Mouse (Mus musculus): ENCODE results near the gene Gm19426.

Gm19426 gene

DNA sequence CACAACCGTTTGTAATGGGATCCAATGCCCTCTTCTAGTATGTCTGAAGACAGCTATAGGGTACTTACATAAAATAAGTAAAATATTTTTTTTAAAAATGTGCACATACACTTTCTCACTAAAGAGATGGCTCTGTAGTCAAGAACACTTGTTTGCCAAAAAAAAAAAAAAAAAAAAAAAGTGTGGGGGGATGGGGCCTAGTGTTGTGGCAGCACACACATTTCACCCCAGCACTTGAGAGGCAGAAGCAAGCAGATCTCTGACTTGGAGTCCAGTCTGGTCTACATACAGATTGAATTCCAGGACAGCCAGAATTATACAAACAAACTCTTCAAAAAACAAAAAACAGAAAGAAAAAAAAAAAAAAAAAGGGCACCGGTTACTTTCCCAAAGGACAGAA lies 22.7 kb downstream of the Gm19426 start:
- no peak for DNase-seq (ENCODE audit: low spot score)

DNA sequence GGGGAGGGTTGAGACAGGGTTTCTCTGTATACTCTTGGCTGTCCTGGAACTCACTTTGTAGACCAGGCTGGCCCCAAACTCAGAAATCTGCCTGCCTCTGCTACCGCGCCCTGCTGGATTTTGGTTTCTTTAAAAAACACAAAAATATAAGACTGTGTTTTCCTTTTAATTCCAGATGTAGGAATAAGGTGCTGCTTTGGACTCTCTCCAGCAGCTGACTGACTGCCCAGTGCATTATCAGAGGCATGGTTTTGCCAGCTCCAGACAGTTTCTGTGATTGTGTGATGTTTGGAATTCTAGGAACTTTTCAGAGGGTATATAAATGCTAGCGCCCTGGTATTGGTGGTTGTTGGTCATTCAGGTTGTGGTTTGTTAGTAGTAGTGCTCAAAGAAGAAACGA lies 26.1 kb downstream of the Gm19426 start:
- DNase-seq (ENCODE audit: low spot score) = no peak

DNA sequence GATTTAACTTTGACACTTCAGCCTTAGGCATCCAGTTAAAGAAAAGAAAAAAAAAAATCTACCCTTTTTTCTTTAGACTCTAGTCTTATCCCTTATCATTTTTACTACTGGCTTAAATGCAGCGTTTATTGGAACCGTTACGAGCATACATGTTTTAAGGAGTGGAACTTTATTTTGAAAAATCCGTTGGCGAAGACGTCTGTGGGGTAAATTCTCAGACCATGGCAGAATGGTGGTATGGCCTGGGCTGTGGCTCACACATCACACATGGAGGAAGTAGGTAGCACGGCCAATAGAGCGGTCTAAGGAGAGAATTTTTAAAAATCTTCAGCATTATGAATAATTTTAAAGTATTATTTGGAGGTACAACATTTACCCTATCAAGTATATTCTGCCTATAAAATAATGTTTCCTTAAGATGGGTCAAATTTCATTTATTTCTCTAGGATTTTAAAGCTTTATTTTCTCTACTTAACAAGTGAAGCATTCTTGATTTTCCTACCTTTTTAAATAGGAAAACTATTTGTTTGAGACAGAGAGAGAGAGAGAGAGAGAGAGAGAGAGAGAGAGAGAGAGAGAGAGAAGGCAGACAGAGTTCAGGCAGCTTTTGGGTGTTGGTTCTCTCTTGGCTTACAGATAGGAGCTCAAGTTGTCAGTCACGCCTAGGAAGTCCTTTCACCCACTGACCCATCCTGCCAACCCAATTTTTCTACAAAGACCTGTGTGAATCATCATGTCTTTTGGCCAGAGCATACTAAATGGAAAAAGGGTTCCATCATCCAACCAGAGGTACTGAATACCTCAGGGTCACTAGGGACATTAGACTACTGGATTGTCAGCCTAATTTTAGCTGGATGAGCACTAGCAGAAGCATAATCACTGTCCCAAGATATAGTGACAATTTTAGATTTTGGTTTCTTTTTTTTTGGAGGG lies 26.8 kb downstream of the Gm19426 start:
- DNase-seq (ENCODE audit: low spot score) = no peak

DNA sequence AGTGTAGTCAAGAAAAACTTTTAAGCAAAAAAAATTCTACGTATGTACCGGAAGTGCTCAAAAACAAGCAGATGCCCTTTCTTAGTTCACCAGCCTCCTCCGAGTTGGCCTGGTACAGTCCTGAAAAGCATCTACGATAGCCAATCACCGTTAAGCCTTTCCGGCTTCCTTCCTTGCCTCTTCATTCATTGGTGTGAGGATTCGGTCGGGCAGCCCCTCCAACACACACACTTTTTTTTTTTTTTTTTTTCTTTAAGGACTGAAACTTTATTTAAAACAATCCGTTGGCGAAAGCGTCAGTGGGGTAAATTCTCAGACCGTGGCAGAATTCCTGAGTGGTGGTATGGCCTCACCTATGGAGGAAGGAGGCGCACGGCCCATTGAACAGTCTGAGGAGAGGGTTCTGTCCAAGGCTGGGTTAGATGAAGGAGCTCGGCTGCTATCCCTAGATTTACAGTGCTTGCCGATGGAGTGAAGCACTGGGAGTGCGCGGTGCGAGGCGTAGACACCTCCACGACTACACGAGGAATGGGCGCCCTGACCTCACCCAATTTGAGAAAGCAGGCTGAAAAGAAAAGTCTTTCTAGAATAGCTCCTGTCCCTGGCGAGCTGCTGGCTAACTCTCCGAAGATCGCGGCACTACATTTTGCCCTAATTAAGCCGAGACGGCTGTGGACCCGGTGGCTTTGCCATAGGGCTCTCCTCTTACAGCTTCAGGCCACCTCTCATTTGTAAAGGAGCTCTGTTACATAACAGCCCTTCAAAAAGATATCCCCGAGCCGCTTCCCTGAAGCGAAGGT lies 27.7 kb downstream of the Gm19426 start:
- peak; percentile 63 for DNase-seq (ENCODE audit: low spot score)

DNA sequence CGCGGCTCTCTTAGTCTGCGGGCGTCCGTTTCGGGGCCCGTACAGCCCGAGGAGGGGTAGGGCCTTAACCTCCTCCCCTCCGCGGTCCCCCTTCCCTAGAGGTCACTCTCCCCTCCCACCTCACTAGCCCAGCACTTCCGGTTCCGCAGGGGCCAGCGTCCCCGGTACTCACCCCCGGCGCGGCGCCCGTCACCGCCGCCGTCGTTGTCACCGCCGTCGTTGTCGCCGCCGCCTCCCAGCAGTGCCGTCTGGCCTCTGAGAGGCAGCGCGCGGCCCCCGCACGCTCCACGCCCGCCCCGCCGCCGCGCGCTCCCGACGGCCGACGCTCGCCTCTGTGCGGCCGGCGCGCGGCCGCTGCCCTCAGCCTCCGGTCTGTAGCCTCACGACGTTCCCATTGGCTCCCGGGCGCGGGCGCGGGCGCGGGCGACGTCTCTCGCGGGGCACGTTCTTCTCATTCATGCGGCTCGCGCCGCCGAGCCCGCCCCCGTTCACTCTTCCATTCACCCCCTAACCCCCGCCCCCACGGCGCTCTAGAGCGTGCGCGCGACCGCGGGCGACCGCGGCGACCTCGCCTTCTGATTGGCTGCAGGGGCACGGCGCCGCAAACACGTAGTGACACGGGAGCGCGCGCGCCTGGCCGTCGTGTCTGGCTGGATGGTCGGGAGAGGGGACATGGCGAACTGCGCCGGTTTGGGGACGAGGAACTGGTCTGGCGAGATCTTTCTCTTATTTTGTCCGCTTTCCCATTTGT lies 28.5 kb downstream of the Gm19426 start, which contains the start of gene Zdhhc5:
TSS of gene Zdhhc5 (minus strand) at position 370 of the 751 bp plus-strand sequence.
- peak; percentile 96 for DNase-seq (ENCODE audit: low spot score)

DNA sequence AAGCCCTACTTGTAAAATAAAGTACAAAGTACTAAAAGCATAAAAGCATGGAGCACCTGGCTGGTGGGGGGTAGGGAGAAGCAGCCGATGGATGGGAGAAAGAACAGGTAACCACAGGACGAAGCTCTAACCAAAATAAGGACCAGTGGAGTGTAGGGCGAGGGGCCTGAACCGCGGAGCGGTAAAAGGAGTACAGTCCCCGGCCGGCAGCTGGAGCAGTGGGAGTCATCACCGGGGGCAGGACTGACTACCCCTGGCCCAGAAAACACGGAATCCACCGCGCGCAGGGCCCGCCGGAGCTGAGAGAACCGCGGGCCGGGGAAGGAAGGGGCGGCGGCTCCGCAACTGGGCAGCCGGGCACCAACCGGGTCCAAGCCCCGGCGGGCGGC lies 29.0 kb downstream of the Gm19426 start:
- no peak for DNase-seq (ENCODE audit: low spot score)

DNA sequence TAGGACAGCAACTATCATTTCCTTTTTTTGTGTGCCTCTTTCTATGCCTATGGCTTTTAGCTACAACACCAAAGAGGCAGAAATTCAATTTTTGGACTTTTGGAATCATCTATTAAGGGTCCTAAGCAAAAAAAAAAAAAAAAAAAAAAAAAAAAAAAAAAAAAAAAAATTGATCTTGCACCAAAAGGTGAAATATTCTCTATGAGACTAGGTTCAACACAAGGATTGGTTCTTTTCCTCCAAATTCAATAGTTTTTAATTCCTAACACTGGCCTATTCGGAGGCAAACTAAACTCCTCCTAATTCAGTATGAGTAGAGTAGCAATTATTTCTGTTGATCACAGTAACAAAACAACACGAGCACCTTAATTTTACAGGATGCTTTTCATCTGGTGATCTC lies 31.6 kb downstream of the Gm19426 start:
- DNase-seq (ENCODE audit: low spot score) = no peak

DNA sequence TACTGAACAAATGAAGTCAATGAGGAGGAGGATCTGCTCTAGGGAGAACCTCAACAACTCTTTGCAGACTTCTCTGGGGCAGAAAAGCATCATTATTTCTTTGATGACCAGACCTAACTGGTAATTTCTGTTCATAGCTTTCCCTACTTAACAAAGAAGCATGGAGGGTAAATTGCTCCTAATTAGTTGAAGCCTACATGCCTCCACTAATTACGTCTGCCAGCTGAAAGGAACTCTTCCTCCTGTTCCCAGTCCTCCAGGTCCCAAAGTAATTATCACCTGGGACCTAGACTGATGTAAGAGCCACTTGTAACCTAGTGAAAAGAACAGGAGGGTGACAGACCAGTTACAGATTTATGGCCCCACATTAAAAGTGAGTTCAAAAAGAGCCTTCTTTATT lies 35.9 kb downstream of the Gm19426 start:
- no peak for DNase-seq (ENCODE audit: low spot score)

DNA sequence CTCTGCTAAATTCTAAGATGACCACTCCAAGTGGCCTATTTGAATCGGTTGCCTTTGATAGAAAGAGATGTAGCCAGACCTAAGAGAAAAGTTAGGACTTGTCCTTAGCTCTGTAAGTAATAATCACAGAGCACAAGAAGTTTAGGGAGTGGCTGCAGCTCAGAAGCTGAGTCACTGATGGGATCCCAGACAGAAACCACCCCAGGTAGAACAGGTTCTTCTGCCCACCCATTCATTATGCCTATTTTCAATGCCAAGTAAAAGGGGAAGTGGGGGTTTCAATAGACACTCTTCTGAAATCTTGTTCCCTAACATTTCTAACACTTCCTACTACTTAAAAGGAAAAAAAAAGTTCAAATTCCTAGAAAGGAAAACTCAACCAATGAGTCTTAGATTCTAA lies 38.2 kb downstream of the Gm19426 start:
- DNase-seq (ENCODE audit: low spot score) = no peak

DNA sequence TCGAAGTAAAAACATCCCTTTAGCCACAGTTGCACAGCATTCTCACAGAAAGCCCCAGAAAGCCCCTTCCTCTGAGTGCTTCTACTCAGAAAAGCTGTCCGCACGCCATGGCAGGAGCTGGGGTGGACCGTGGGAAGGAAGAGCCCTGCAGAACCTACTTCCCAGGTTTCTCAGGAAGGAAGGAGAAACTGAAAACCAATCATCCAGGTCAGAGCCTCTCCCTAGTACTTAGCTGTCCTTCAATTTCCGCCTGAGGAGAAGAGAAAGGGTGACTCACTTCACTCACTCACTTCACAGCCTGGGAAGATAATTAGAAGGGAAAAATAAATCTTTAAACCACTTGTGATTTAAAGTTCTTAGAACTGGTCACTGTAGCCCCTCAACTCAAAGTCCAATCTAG lies 39.1 kb downstream of the Gm19426 start:
- DNase-seq (ENCODE audit: low spot score) = no peak

DNA sequence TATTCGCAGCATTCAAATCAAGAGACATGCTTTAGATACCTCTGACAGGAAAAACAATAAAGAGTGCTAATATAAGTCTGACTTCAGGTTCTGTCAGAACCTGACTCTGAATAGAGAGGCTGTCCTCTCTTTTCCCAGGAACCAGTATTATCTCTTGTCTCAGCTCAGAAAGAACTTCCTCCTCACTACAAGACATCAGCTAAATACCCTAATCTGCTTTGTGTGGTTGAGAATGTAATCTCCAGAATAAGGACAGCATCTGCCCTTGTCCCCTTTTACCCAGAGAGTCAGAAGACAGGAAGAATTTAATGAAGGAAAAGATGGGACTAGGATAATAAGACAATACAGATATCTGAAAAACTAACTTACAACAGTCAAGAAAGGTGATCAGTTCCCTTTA lies 40.0 kb downstream of the Gm19426 start:
- DNase-seq (ENCODE audit: low spot score) = no peak

DNA sequence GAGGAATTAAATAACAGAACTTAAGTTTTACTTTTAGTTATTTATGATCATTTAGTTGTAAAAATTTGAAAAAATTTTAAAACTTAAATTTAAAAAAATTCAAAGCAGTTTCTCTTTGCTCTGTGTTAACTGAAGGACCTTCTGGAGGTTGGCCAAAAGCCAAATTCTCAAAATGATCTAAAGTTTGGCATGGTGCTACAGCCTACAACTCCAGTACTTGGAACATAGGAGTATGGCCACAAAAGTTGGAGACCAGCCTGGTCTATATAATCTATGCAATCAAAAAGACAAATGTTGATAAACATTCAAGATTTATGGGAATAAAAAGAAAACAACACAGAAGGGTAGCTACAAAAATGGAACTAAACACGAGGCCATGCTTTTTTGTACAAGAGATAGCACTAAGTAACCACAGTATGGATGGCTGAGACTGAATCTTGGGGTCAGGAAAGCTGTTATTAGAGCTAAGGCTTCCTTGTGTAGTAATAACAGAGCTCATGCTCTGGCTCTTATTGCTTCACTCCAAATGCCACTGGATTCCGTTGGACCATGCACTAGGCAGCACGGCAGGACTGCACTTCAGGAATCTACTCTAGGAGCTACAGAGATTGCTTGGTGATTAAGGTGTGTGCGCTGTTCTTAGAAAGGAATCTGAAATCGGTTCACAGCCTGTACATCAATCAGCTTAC lies 48.3 kb downstream of the Gm19426 start:
- no peak for DNase-seq (ENCODE audit: low spot score)

Data from layer of hippocampus, adult 9-10 months (tissue).